In the genomic region with DNA sequence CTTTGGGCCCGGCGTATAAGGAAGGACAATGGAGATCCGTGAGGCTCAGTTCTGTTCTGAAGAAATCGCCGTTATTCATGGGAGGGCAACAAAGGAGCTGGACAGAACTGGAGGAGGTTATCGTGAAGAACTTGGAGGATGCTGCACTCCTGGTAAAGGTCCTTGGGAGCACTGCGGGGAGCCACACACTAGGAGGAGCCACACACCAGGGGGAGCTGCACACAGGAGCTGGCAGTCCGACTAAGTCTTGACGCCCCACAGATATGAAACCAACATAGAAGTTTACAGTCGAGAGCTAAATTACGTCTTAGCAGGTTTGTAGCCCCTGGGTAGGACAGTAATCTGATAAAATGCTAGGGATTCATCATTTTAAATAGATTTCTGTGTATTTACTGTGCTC, we compare ENCODE assay signal across 8 mouse cellular contexts.
DNase-seq lines count a peak whose midpoint lies in the region; ATAC-seq and TF ChIP-seq lines count a peak whose summit lies in the region.
"Had no signal": no experiment of that assay in that cellular context is flagged by ENCODE, and none has a peak within 500 bp of the region (broad histone marks: within the 10 kb centered on the region; RNA-seq: fewer than 3 reads in every experiment).

No protein-coding gene starts in this region.

- H3K27me3 ChIP-seq in liver, embryonic 14.5 days (ENCODE audit: control insufficient read depth, insufficient read depth, low read length) = no peaks in the 10 kb centered on the region
- H3K27me3 ChIP-seq: neural tube, embryonic 13.5 days had no signal

- H3K4me1 ChIP-seq in liver, embryonic 14.5 days (replicated peaks; ENCODE audit: control insufficient read depth in 2 of 2, insufficient read depth in 2 of 2, low read length in 1 of 2) = no peaks in the 10 kb centered on the region
- H3K4me1 ChIP-seq: neural tube, embryonic 13.5 days had no signal

- TF ChIP-seq EP300 in liver, embryonic 14.5 days (IDR thresholded peaks at IDR 0.05; ENCODE audit: low read depth) = no peak

- no peaks in the 10 kb centered on the region for H3K36me3 ChIP-seq in liver, embryonic 14.5 days (replicated peaks; ENCODE audit: control insufficient read depth, insufficient read depth, low read depth)
- H3K36me3 ChIP-seq: neural tube, embryonic 13.5 days had no signal

- no peaks in the 10 kb centered on the region for H3K9me3 ChIP-seq in liver, embryonic 14.5 days (ENCODE audit: control insufficient read depth, low read length)
- H3K9me3 ChIP-seq: neural tube, embryonic 13.5 days had no signal

- ATAC-seq in erythroid progenitor cell, adult 5-6 weeks (replicated peaks; ENCODE audit: low FRiP score, poor library complexity, severe bottlenecking) = peak; percentile 92
- no peak for ATAC-seq in liver, embryonic 14.5 days (ENCODE audit: insufficient read depth)

- 65% methylated on average over 11 of the region's 11 CpGs for WGBS in liver, embryonic 14.5 days (ENCODE audit: insufficient replicate concordance)

- no peak overlapping the region for H3K4me3 ChIP-seq in liver, embryonic 14.5 days (ENCODE audit: insufficient read depth in 1 of 2, low read depth in 2 of 2, low read length in 2 of 2)
- H3K4me3 ChIP-seq: neural tube, embryonic 13.5 days had no signal

- DNase-seq in thymus, postnatal 4 days = peak; percentile 14
- DNase-seq in thymus, postnatal 0 days (ENCODE audit: low spot score) = no peak
- peak in 1 of 3 experiments; percentile 3 for DNase-seq in liver, embryonic 14.5 days (ENCODE audit: low read depth in 3 of 3, low spot score in 3 of 3)
- peak; percentile 74 for DNase-seq in testis, postnatal 10 days (ENCODE audit: low spot score)
- no peak for DNase-seq in thymus, postnatal 25 days
- no peak for DNase-seq in thymus, adult 18-20 months

- peak; percentile 80 for TF ChIP-seq CTCF in liver, embryonic 14.5 days (IDR thresholded peaks at IDR 0.05; ENCODE audit: low read depth)

- no peak overlapping the region for H3K9ac ChIP-seq in liver, embryonic 14.5 days (replicated peaks)
- H3K9ac ChIP-seq: neural tube, embryonic 13.5 days had no signal

- H3K27ac ChIP-seq in liver, embryonic 14.5 days = no peak overlapping the region
- H3K27ac ChIP-seq: neural tube, embryonic 13.5 days had no signal

- no peak overlapping the region for H3K4me2 ChIP-seq in liver, embryonic 14.5 days (ENCODE audit: low read depth)
- H3K4me2 ChIP-seq: neural tube, embryonic 13.5 days had no signal

Comparison
In these comparisons a context has a peak if more than half of its experiments do, and no peak if none do; other contexts are left out.
1. DNase-seq: peak in thymus, postnatal 4 days (single experiment) and testis, postnatal 10 days (single experiment); none in thymus, postnatal 0 days (single experiment), thymus, postnatal 25 days (single experiment) and thymus, adult 18-20 months (0 of 2).